Mouse (Mus musculus): ENCODE measurements around the gene Macf1. TPM values are rescaled to one million over a fixed set of nuclear protein-coding genes. Genes with fewer than 3 reads are reported as not detected.

The Macf1 gene
- polyA plus RNA-seq, 1 experiment: 88.5 TPM

DNA sequence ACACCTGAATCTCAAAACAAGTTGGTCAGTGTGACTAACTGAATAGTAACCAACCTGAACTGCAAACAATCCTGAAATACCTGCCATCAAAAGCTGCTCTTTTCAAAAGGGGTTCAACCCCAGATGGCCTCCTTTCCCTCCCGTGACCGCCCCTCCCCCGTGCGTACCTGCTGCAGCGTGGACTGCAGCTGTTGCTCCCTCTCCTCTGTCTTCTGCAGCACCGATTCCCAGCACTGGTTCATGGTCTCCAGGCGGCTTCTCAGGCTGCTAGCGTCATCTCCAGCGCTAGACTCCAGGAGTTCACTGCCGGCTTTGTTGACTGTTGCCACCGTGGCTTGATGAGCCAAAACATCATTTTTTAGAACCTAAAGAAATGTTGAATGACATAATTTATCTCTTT lies 302.6 kb downstream of the Macf1 start:
- Histone ChIP-seq H3K4me3 (no peak overlapping the region), H3ac (ENCODE audit: control insufficient read depth, insufficient read length) (no peak overlapping the region), H3K79me2 (ENCODE audit: control insufficient read depth, insufficient read depth) (no peaks in the 10 kb centered on the region), H3K4me2 (ENCODE audit: low read depth) (no peak overlapping the region), H3K36me3 (ENCODE audit: control insufficient read depth, insufficient read depth) (peaks cover 99% of the 10 kb centered on the region), H3K27me3 (ENCODE audit: control insufficient read depth, insufficient read depth, insufficient read length) (no peaks in the 10 kb centered on the region)
- TF ChIP-seq SRF (IDR thresholded peaks at IDR 0.05; ENCODE audit: control insufficient read depth, insufficient read length, low read depth) (no peak), E2F4 (IDR thresholded peaks at IDR 0.05; ENCODE audit: insufficient read depth) (no peak), TCF12 (IDR thresholded peaks at IDR 0.05; ENCODE audit: insufficient read depth, poor library complexity, severe bottlenecking) (no peak), POLR2AphosphoS2 (IDR thresholded peaks at IDR 0.05; ENCODE audit: insufficient read length, low read depth) (peak; percentile 53), POLR2A (IDR thresholded peaks at IDR 0.05; ENCODE audit: insufficient read length, low read depth) (peak; percentile 25), MYOG (IDR thresholded peaks at IDR 0.05; ENCODE audit: control insufficient read depth in 1 of 3, insufficient read depth in 1 of 3, insufficient read length in 2 of 3, low read depth in 2 of 3) (no peak), MYOD1 (IDR thresholded peaks at IDR 0.05; ENCODE audit: control insufficient read depth in 1 of 3, insufficient read length in 2 of 3, low read depth in 2 of 3) (peak in 1 of 3 experiments; percentile 16), MAX (IDR thresholded peaks at IDR 0.05; ENCODE audit: low read depth) (no peak), CEBPB (IDR thresholded peaks at IDR 0.05; ENCODE audit: insufficient read depth, poor library complexity, severe bottlenecking) (no peak)

DNA sequence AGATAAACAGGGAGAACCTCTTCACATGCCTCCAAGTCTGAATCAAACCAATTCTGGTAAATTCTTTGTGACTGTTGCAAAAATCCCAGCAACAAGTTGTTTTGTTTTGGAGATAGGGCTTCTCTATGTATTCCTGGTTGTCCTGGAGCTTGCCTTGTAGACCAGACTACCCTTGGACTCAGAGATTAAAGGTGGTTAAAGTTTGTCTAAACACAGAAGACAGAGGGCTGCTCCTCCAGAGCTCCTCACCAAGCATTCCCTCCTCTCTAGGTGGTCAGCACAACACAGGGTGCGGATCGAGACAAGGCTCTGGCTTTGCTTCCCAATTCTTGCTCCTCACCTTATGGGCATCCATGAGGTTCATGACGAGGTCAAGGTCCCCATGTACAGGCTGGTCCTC lies 308.1 kb downstream of the Macf1 start:
- peaks cover 97% of the 10 kb centered on the region for H3K36me3 ChIP-seq (ENCODE audit: control insufficient read depth, insufficient read depth)
- TF ChIP-seq REST (IDR thresholded peaks at IDR 0.05; ENCODE audit: insufficient read depth, insufficient read length) (no peak), MAX (IDR thresholded peaks at IDR 0.05; ENCODE audit: low read depth) (no peak), POLR2AphosphoS2 (IDR thresholded peaks at IDR 0.05; ENCODE audit: insufficient read length, low read depth) (peak; percentile 13), SRF (IDR thresholded peaks at IDR 0.05; ENCODE audit: control insufficient read depth, insufficient read length, low read depth) (no peak), MYOG (IDR thresholded peaks at IDR 0.05; ENCODE audit: control insufficient read depth in 1 of 3, insufficient read depth in 1 of 3, insufficient read length in 2 of 3, low read depth in 2 of 3) (no peak), POLR2A (IDR thresholded peaks at IDR 0.05; ENCODE audit: insufficient read length, low read depth) (no peak), TCF3 (IDR thresholded peaks at IDR 0.05; ENCODE audit: insufficient read length, low read depth) (no peak)
- H3K4me2 ChIP-seq (ENCODE audit: low read depth): no peak overlapping the region
- no peak overlapping the region for H3ac ChIP-seq (ENCODE audit: control insufficient read depth, insufficient read length)
- H3K4me3 ChIP-seq: no peak overlapping the region
- H3K27me3 ChIP-seq (ENCODE audit: control insufficient read depth, insufficient read depth, insufficient read length): no peaks in the 10 kb centered on the region
- H3K79me2 ChIP-seq (ENCODE audit: control insufficient read depth, insufficient read depth): no peaks in the 10 kb centered on the region

DNA sequence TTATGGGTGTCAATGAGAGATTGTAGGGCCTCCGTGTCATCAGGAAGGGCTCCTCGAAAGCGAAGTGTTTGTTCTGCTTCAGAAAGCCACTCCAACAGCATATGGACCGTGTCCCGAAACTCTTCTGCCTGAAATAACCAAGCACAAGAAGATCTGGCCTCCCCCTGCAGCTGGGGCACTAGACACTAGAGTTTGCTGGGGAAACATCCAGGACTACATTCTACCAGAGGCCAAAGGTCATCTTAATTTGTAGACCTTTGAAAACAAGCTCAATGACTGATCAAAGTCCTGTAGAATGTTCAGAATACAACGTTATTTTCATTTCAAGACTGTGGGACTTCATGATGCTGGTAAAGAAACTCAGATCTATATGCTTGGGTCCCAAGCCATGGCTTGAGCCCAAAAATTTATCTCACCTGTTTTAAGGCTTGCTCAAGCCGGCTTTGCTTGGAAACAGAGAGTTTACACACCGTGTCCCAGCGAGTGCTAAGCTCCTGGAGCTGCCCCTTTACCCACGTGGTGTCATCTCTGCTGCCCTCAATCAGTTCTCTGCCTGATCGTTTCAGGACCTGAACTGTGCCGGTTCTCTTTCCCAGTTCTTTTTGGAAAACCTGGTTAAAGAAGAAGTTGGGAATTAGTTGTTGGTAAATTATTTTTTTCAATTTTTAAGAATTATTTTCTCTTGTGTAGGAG lies 309.7 kb downstream of the Macf1 start:
- Histone ChIP-seq H3K4me2 (ENCODE audit: low read depth) (no peak overlapping the region), H3K4me3 (no peak overlapping the region), H3ac (ENCODE audit: control insufficient read depth, insufficient read length) (no peak overlapping the region), H3K36me3 (ENCODE audit: control insufficient read depth, insufficient read depth) (peaks cover 96% of the 10 kb centered on the region), H3K79me2 (ENCODE audit: control insufficient read depth, insufficient read depth) (no peaks in the 10 kb centered on the region), H3K27me3 (ENCODE audit: control insufficient read depth, insufficient read depth, insufficient read length) (no peaks in the 10 kb centered on the region)
- no peak for TF ChIP-seq REST (IDR thresholded peaks at IDR 0.05; ENCODE audit: insufficient read depth, insufficient read length)
- no peak for TF ChIP-seq TCF3 (IDR thresholded peaks at IDR 0.05; ENCODE audit: insufficient read length, low read depth)
- no peak for TF ChIP-seq SRF (IDR thresholded peaks at IDR 0.05; ENCODE audit: control insufficient read depth, insufficient read length, low read depth)
- TF ChIP-seq POLR2AphosphoS2 (IDR thresholded peaks at IDR 0.05; ENCODE audit: insufficient read length, low read depth): no peak
- no peak for TF ChIP-seq USF1 (IDR thresholded peaks at IDR 0.05; ENCODE audit: low read depth)
- no peak for TF ChIP-seq MAX (IDR thresholded peaks at IDR 0.05; ENCODE audit: low read depth)
- no peak for TF ChIP-seq E2F4 (IDR thresholded peaks at IDR 0.05; ENCODE audit: insufficient read depth)
- TF ChIP-seq MYOG (IDR thresholded peaks at IDR 0.05; ENCODE audit: control insufficient read depth in 1 of 3, insufficient read depth in 1 of 3, insufficient read length in 2 of 3, low read depth in 2 of 3): no peak
- TF ChIP-seq MYOD1 (IDR thresholded peaks at IDR 0.05; ENCODE audit: control insufficient read depth in 1 of 3, insufficient read length in 2 of 3, low read depth in 2 of 3): no peak
- TF ChIP-seq POLR2A (IDR thresholded peaks at IDR 0.05; ENCODE audit: insufficient read length, low read depth): no peak
- no peak for TF ChIP-seq CEBPB (IDR thresholded peaks at IDR 0.05; ENCODE audit: insufficient read depth, poor library complexity, severe bottlenecking)
- no peak for TF ChIP-seq TCF12 (IDR thresholded peaks at IDR 0.05; ENCODE audit: insufficient read depth, poor library complexity, severe bottlenecking)

GRCm38 (mm10) chr4:123363555-123363954 lies 320.6 kb downstream of the Macf1 start:
- peaks cover 92% of the 10 kb centered on the region for H3K36me3 ChIP-seq (ENCODE audit: control insufficient read depth, insufficient read depth)
- H3ac ChIP-seq (ENCODE audit: control insufficient read depth, insufficient read length): no peak overlapping the region
- no peaks in the 10 kb centered on the region for H3K79me2 ChIP-seq (ENCODE audit: control insufficient read depth, insufficient read depth)
- H3K4me3 ChIP-seq: no peak overlapping the region
- no peak overlapping the region for H3K4me2 ChIP-seq (ENCODE audit: low read depth)
- H3K27me3 ChIP-seq (ENCODE audit: control insufficient read depth, insufficient read depth, insufficient read length): no peaks in the 10 kb centered on the region
- no peak for TF ChIP-seq POLR2AphosphoS2 (IDR thresholded peaks at IDR 0.05; ENCODE audit: insufficient read length, low read depth)
- no peak for TF ChIP-seq USF1 (IDR thresholded peaks at IDR 0.05; ENCODE audit: low read depth)
- TF ChIP-seq MYOD1 (IDR thresholded peaks at IDR 0.05; ENCODE audit: control insufficient read depth in 1 of 3, insufficient read length in 2 of 3, low read depth in 2 of 3): no peak
- no peak for TF ChIP-seq E2F4 (IDR thresholded peaks at IDR 0.05; ENCODE audit: insufficient read depth)
- no peak for TF ChIP-seq POLR2A (IDR thresholded peaks at IDR 0.05; ENCODE audit: insufficient read length, low read depth)
- TF ChIP-seq REST (IDR thresholded peaks at IDR 0.05; ENCODE audit: insufficient read depth, insufficient read length): no peak
- no peak for TF ChIP-seq CEBPB (IDR thresholded peaks at IDR 0.05; ENCODE audit: insufficient read depth, poor library complexity, severe bottlenecking)
- TF ChIP-seq TCF3 (IDR thresholded peaks at IDR 0.05; ENCODE audit: insufficient read length, low read depth): no peak
- TF ChIP-seq SRF (IDR thresholded peaks at IDR 0.05; ENCODE audit: control insufficient read depth, insufficient read length, low read depth): no peak
- no peak for TF ChIP-seq TCF12 (IDR thresholded peaks at IDR 0.05; ENCODE audit: insufficient read depth, poor library complexity, severe bottlenecking)
- TF ChIP-seq MYOG (IDR thresholded peaks at IDR 0.05; ENCODE audit: control insufficient read depth in 1 of 3, insufficient read depth in 1 of 3, insufficient read length in 2 of 3, low read depth in 2 of 3): no peak
- no peak for TF ChIP-seq MAX (IDR thresholded peaks at IDR 0.05; ENCODE audit: low read depth)
